Mouse (Mus musculus): ENCODE measurements around the gene Dysf. TPM values are rescaled to one million over a fixed set of nuclear protein-coding genes. Genes with fewer than 3 reads are reported as not detected.
"Not testable (repeated sequence)": the region's sequence is repeated elsewhere in the genome, so short reads cannot be mapped to it uniquely, and the experiment has no call there.

The Dysf gene
- polyA plus RNA-seq, 2 experiments, result 1.6 to 1.9 TPM

DNA sequence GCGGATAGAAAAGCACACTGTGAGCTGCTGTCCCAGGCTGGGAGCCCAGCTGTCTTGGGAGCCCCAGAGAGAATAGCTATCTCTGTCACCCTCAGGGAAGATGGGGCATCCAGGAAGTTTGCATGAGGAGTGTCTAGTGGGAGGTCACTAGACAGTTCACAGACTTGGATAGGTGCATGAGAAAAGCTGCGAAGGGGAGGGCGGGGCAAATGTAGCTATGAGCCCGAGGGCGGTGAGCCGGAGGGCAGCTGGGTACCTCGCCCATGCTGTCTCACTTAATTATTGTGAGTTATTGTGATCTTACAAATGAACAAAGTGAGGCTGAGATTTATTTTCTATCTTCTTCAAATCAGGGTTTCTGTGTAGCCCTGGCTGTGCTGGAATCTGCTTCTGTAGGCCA is 21.4 kb downstream of the Dysf start:
- DNase-seq (ENCODE audit: low read depth in 3 of 3, low spot score in 3 of 3), result no peak
- ATAC-seq (ENCODE audit: insufficient read depth), result no peak
- H3K36me3 ChIP-seq (replicated peaks; ENCODE audit: control insufficient read depth, insufficient read depth, low read depth), result no peaks in the 10 kb centered on the region
- TF ChIP-seq EP300 (IDR thresholded peaks at IDR 0.05; ENCODE audit: low read depth) (no peak), CTCF (IDR thresholded peaks at IDR 0.05; ENCODE audit: low read depth) (no peak)
- no peaks in the 10 kb centered on the region for H3K9me3 ChIP-seq (ENCODE audit: control insufficient read depth, low read length)
- no peak overlapping the region for H3K4me2 ChIP-seq (ENCODE audit: low read depth)
- no peak overlapping the region for H3K9ac ChIP-seq (replicated peaks)
- no peak overlapping the region for H3K4me3 ChIP-seq (ENCODE audit: insufficient read depth in 1 of 2, low read depth in 2 of 2, low read length in 2 of 2)
- H3K4me1 ChIP-seq (replicated peaks; ENCODE audit: control insufficient read depth in 2 of 2, insufficient read depth in 2 of 2, low read length in 1 of 2), result no peaks in the 10 kb centered on the region
- no peak overlapping the region for H3K27ac ChIP-seq
- 68% methylated on average over 7 of the region's 7 CpGs for WGBS (ENCODE audit: insufficient replicate concordance)
- H3K27me3 ChIP-seq (ENCODE audit: control insufficient read depth, insufficient read depth, low read length), result no peaks in the 10 kb centered on the region

DNA sequence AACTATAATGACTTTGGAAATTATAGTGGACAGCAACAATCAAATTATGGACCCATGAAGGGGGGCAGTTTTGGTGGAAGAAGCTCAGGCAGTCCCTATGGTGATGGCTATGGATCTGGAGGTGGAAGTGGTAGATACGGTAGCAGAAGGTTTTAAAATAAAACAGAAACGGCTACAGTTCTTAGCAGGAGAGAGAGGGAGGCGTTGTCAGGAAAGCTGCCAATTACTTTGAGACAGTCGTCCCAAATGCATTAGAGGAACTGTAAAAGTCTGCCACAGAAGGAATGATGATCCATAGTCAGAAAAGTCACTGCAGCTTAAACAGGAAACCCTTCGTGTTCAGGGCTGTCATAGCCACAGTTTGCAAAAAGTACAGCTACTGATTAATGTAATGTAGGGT is 24.1 kb downstream of the Dysf start:
- not testable (repeated sequence) for H3K27me3 ChIP-seq (ENCODE audit: control insufficient read depth, insufficient read depth, low read length); H3K4me2 ChIP-seq (ENCODE audit: low read depth); DNase-seq (ENCODE audit: low read depth in 3 of 3, low spot score in 3 of 3); ATAC-seq (ENCODE audit: insufficient read depth); H3K36me3 ChIP-seq (replicated peaks; ENCODE audit: control insufficient read depth, insufficient read depth, low read depth); H3K9ac ChIP-seq (replicated peaks); H3K9me3 ChIP-seq (ENCODE audit: control insufficient read depth, low read length); H3K27ac ChIP-seq; H3K4me3 ChIP-seq (ENCODE audit: insufficient read depth in 1 of 2, low read depth in 2 of 2, low read length in 2 of 2); H3K4me1 ChIP-seq (replicated peaks; ENCODE audit: control insufficient read depth in 2 of 2, insufficient read depth in 2 of 2, low read length in 1 of 2)
- WGBS (ENCODE audit: insufficient replicate concordance), result 42% methylated on average over 5 of the region's 5 CpGs

DNA sequence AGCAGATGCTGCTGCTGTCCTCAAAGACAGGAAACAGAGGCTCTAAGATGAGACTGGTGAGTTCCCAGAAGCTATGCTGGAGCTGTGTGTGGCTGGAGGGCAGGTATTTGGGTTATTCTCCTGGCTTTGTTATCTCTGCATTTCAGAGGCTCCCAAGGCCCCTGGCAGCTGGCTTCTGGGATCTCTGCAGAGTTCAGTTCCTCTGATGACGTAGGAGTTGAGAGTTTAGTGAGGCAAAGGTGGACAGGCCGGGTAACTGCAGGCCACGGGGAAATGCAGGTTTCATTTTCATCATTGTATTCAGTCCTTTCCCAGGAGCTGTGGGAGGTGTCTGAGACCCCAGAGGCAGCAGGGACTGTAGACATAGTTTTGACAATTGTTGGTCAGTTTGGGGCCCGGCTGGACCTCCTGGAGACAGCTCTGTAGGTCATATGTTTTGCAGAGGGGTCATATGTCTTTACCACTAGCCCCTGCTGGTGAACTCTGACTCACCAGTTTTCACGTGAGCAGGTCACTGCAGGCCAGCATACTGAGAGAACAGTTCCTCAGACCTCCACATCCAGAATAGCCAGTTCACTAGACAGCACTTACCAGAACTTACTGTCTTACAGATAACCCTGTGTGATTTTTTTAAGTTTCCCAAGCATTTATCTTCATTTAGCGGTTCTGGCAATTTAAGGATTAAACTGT is 35.0 kb downstream of the Dysf start:
- ATAC-seq (ENCODE audit: insufficient read depth), result no peak

DNA sequence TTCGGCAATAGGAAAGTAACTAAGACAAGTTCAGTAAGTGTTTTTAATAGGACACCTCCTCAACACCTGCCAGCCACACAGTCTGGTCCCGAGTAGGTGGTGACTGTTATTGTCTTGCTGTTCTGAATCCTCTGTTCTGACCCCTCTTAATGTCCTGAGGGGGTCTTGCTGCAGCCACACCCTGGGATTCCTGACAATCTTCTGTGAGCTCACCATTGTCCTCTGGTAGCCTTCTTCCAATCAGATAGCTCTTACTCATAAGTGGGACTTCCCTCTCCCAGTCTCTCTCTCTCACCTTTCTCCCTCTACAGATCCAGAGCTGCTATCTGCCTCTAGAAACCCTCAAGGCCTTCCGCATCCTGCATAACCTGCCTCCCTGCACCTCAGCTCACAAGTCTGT is 36.3 kb downstream of the Dysf start:
- no peak overlapping the region for H3K4me2 ChIP-seq (ENCODE audit: low read depth)
- DNase-seq (ENCODE audit: low read depth in 3 of 3, low spot score in 3 of 3) (no peak), ATAC-seq (ENCODE audit: insufficient read depth) (no peak)
- H3K27me3 ChIP-seq (ENCODE audit: control insufficient read depth, insufficient read depth, low read length), result no peaks in the 10 kb centered on the region
- H3K9ac ChIP-seq (replicated peaks), result no peak overlapping the region
- 54% methylated on average over 3 of the region's 3 CpGs for WGBS (ENCODE audit: insufficient replicate concordance)
- H3K9me3 ChIP-seq (ENCODE audit: control insufficient read depth, low read length), result no peaks in the 10 kb centered on the region
- no peaks in the 10 kb centered on the region for H3K4me1 ChIP-seq (replicated peaks; ENCODE audit: control insufficient read depth in 2 of 2, insufficient read depth in 2 of 2, low read length in 1 of 2)
- H3K27ac ChIP-seq, result no peak overlapping the region
- no peak overlapping the region for H3K4me3 ChIP-seq (ENCODE audit: insufficient read depth in 1 of 2, low read depth in 2 of 2, low read length in 2 of 2)
- H3K36me3 ChIP-seq (replicated peaks; ENCODE audit: control insufficient read depth, insufficient read depth, low read depth), result no peaks in the 10 kb centered on the region
- TF ChIP-seq EP300 (IDR thresholded peaks at IDR 0.05; ENCODE audit: low read depth), result no peak
- no peak for TF ChIP-seq CTCF (IDR thresholded peaks at IDR 0.05; ENCODE audit: low read depth)

More for the DNA sequence above, 35.0 kb downstream of the Dysf start:
- Histone ChIP-seq H3K27me3 (ENCODE audit: control insufficient read depth, insufficient read depth, low read length) (no peaks in the 10 kb centered on the region), H3K9ac (replicated peaks) (no peak overlapping the region), H3K4me2 (ENCODE audit: low read depth) (no peak overlapping the region), H3K9me3 (ENCODE audit: control insufficient read depth, low read length) (no peaks in the 10 kb centered on the region), H3K4me1 (replicated peaks; ENCODE audit: control insufficient read depth in 2 of 2, insufficient read depth in 2 of 2, low read length in 1 of 2) (no peaks in the 10 kb centered on the region), H3K4me3 (ENCODE audit: insufficient read depth in 1 of 2, low read depth in 2 of 2, low read length in 2 of 2) (no peak overlapping the region), H3K36me3 (replicated peaks; ENCODE audit: control insufficient read depth, insufficient read depth, low read depth) (no peaks in the 10 kb centered on the region), H3K27ac (no peak overlapping the region)
- TF ChIP-seq CTCF (IDR thresholded peaks at IDR 0.05; ENCODE audit: low read depth) (no peak), EP300 (IDR thresholded peaks at IDR 0.05; ENCODE audit: low read depth) (no peak)
- 45% methylated on average over 6 of the region's 6 CpGs for WGBS (ENCODE audit: insufficient replicate concordance)
- no peak for DNase-seq (ENCODE audit: low read depth in 3 of 3, low spot score in 3 of 3)

DNA sequence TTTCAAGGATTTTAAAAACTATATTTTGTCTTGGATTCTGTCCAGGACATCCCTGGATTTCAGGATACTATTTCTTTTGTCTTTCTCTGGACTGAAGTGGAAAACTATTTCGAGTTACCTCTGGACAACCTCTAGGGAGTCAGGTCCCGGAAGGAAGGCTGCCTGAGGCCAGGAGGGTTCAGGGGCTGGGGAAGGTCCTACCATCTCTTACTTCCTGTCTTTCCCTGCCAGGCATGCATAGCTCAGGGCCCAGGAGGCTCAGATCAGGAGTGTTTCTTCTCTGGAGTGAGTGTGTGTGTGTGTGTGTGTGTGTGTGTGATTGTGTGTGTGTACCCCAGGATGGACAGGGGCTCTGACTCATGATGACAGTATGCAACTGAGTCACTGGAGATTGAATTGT is 40.5 kb downstream of the Dysf start:
- H3K9ac ChIP-seq (replicated peaks), result no peak overlapping the region
- no peaks in the 10 kb centered on the region for H3K9me3 ChIP-seq (ENCODE audit: control insufficient read depth, low read length)
- no peak overlapping the region for H3K4me3 ChIP-seq (ENCODE audit: insufficient read depth in 1 of 2, low read depth in 2 of 2, low read length in 2 of 2)
- no peaks in the 10 kb centered on the region for H3K27me3 ChIP-seq (ENCODE audit: control insufficient read depth, insufficient read depth, low read length)
- ATAC-seq (ENCODE audit: insufficient read depth), result no peak
- no peak overlapping the region for H3K27ac ChIP-seq
- H3K4me2 ChIP-seq (ENCODE audit: low read depth), result no peak overlapping the region
- DNase-seq (ENCODE audit: low read depth in 3 of 3, low spot score in 3 of 3), result no peak
- 27% methylated on average over 2 of the region's 2 CpGs for WGBS (ENCODE audit: insufficient replicate concordance)
- TF ChIP-seq EP300 (IDR thresholded peaks at IDR 0.05; ENCODE audit: low read depth) (no peak), CTCF (IDR thresholded peaks at IDR 0.05; ENCODE audit: low read depth) (no peak)
- H3K36me3 ChIP-seq (replicated peaks; ENCODE audit: control insufficient read depth, insufficient read depth, low read depth), result no peaks in the 10 kb centered on the region
- no peaks in the 10 kb centered on the region for H3K4me1 ChIP-seq (replicated peaks; ENCODE audit: control insufficient read depth in 2 of 2, insufficient read depth in 2 of 2, low read length in 1 of 2)

All from liver, embryonic 14.5 days (tissue).